Mouse (Mus musculus): ENCODE measurements around the gene Capn3. TPM values are rescaled to one million over a fixed set of nuclear protein-coding genes. Genes with fewer than 3 reads are reported as not detected.

Gene Capn3
- total RNA-seq (2015) (0.95 and 2.2 TPM in 2 replicates), total RNA-seq (2017) (0.68 and 1.2 TPM in 2 replicates)

DNA sequence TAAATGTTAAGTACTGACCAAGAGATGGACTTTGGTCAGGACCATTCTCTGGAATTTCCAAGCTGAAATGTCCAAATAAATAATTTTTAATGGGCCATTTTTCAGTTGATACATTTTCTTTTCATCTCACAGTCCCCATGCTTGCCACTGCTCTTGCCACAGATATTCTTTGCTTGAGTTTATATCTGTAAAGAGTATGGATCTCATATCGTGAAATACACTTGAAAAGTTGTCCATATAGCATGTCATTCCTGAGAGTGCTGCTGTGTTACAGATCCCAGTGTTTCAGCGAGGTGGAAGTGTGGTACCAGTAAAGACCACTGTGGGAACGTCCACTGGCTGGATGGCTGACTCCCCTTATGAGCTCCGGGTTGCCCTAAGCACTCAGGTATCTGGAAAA lies at the start of gene Capn3:
TSS of gene Capn3 (plus strand) at position 301 of the 400 bp plus-strand sequence.
- ATAC-seq (replicated peaks; ENCODE audit: poor library complexity), result no peak

- ATAC-seq (replicated peaks; ENCODE audit: poor library complexity), result peak; percentile 71
These were observed 44.7 kb upstream of the Capn3 start for GRCm38 (mm10) chr2:120411096-120411628.

GRCm38 (mm10) chr2:120414113-120414512 lies 41.7 kb upstream of the Capn3 start:
- ATAC-seq (replicated peaks; ENCODE audit: poor library complexity), result no peak

- ATAC-seq (replicated peaks; ENCODE audit: poor library complexity), result no peak
These were observed 40.9 kb upstream of the Capn3 start for GRCm38 (mm10) chr2:120414738-120415414.

DNA sequence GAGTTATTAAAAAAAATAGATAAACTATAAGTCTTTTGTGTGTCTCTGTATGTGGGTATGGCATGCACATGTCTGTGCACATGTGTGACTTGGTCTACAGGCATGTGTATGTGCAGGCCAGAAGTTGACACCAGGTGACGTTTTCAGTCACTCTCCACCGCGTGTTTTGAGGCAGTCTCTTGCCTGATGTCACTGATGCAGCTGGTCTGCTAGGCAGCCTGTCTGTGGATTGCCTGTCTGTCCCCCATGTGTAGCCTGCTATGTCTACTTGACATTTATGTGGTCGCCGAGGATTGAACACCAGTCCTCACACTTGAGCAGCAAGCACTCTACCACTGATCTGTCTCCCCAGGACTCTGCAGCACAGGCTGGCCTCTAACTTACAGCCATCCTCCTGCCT lies 31.4 kb upstream of the Capn3 start:
- no peak for ATAC-seq (replicated peaks; ENCODE audit: poor library complexity)

DNA sequence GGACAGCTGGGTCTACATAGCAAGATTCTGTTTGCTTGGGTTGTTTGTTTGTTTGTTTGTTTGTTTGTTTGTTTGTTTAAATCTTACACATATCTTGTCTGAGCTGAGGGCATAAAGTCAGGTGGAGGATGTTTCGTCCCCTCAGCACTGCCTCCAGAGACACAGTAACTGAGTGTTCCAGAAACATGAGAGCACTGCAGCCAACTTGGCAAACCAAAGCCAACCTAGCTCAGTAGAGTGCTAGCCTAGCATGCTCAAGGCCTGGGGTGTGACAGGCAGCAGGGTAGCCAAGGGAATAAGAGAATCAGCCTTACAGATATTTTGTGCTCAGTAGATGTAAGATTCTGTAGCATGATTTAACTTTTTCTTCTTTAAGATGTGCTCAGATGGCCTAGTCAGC lies 11.3 kb upstream of the Capn3 start:
- ATAC-seq (replicated peaks; ENCODE audit: poor library complexity), result no peak

DNA sequence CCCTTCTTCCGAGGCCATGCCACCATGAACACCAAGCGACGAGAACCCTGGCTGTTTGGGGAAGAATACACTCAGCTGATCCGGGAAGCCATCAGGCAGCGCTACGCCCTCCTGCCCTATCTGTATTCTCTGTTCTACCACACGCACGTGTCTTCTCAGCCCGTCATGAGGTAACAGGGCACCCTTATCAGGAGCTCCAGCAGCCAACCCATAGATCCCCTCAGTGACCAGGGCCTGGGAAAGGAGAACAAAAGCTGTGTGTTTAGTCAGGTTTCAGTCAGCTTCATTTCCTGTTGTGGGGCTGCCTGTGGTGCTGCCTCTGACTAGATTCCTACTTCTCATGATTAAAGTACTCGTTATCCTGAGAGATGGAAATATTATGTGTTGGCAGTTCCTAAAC lies 9.4 kb upstream of the Capn3 start:
- peak; percentile 96 for ATAC-seq (replicated peaks; ENCODE audit: poor library complexity)

DNA sequence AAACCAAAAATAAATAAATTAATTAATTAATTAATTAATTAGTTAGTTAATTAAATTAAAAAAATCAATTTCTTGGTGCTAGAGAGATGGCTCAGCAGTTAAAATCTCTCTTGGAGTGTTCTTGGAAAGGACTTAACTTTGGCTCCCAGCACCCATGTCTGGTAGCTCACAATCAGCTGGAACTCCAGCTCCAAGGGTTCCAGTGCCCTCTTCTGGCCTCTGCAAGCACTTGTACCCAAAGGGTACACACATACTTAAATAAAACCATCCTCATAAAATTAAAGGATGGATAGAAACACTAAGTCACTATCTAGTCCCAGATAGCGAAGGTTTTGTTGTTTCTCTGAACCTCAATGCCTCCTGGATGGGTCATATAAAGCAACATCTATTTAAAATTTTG lies 8.5 kb upstream of the Capn3 start:
- no peak for ATAC-seq (replicated peaks; ENCODE audit: poor library complexity)

DNA sequence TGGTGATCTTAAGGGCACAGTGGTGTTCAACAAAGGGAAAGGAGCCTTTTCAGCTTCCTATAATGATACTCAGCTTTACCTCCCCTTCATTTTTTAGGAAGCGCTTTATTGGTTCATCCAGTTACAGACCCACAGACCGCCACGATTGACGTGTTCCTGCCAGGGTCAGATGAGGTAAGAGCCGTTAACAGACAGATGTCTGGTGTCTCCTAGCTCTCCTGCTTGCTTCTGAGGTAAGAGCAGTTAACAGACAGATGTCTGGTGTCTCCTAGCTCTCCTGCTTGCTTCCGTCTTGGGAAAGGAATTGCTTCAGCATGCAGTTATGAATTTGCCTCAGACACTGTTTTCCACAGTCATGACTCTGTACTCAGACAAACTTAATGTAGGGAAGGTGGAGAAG lies 5.1 kb upstream of the Capn3 start:
- peak; percentile 72 for ATAC-seq (replicated peaks; ENCODE audit: poor library complexity)

GRCm38 (mm10) chr2:120452600-120452999 lies 3.2 kb upstream of the Capn3 start:
- ATAC-seq (replicated peaks; ENCODE audit: poor library complexity), result no peak

- ATAC-seq (replicated peaks; ENCODE audit: poor library complexity), result 0 out of 2 replicates have a peak, but pooled peaks have one; percentile 17
These were observed 832 bp upstream of the Capn3 start for GRCm38 (mm10) chr2:120454987-120455386.

GRCm38 (mm10) chr2:120460216-120460615 lies 4.4 kb downstream of the Capn3 start:
- no peak for ATAC-seq (replicated peaks; ENCODE audit: poor library complexity)

- ATAC-seq (replicated peaks; ENCODE audit: poor library complexity), result no peak
These were observed 7.5 kb downstream of the Capn3 start for GRCm38 (mm10) chr2:120463328-120463727.

DNA sequence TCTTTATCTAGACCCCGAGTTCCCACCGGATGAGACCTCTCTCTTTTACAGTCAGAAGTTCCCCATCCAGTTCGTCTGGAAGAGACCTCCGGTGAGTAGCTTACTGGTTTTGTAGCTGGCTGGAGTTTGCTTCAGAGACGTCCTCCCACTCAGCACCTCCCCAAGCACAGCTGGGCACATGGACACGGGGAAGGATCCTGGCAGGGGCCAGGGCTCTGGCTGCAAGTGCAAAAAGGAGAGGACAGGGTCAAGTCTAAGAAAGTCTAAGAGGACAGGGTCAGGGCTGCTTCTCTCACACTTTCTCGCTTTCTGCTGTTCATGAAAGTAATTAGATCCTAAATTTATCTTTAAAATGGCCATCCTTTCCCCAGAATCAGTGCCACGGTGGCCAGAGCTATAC lies 8.3 kb downstream of the Capn3 start:
- no peak for ATAC-seq (replicated peaks; ENCODE audit: poor library complexity)

DNA sequence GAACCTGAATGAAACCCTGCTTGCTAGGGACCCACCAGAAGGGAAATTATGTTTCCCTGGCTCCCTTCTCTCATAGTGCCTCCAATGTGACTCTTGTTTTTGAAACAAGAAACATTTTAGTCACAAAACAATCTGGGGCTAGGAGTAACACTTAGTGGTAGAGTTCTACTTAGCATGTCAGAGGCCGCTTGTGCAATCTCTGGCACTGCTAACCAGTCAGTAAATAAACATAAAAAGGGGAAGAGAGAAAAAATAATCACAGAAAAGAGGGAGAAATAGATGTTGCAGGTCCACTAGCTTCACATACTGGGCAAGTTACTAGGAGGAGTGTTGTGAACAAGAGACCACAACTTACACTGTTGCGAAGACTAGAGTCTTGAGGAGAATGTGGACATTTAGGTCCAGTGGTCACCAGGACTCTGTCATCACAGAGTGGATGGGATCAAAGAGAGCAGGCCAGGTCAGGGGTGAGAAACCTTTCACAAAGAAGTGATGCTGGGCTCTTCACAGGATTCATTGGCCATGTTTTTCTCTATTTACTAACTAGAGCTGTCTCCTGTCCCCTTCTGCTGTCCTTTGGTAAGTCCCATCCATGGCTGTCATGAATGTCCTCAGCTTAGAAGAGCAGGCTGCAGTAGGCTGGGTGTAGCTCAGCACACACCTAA lies 9.0 kb downstream of the Capn3 start:
- peak; percentile 38 for ATAC-seq (replicated peaks; ENCODE audit: poor library complexity)

DNA sequence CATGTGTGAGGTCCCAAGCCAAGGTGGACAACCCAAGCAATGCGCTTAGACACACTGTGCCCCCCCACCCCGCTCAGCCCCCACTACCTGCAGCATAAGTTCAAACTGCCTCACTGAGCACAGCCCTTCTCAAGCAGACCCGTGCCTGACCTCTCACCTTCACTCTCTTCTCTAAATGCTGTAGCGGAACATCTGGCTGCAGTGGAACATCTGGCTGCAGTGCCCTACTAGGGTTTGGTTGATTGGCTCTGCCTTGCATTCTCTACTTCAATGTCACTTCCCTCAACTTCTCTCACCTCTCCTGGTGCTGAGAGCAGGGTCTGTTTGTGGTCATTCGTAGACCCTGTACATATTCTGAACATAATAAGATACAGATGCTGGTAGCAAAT lies 9.6 kb downstream of the Capn3 start:
- ATAC-seq (replicated peaks; ENCODE audit: poor library complexity), result no peak

GRCm38 (mm10) chr2:120468011-120468410 lies 12.2 kb downstream of the Capn3 start:
- no peak for ATAC-seq (replicated peaks; ENCODE audit: poor library complexity)

DNA sequence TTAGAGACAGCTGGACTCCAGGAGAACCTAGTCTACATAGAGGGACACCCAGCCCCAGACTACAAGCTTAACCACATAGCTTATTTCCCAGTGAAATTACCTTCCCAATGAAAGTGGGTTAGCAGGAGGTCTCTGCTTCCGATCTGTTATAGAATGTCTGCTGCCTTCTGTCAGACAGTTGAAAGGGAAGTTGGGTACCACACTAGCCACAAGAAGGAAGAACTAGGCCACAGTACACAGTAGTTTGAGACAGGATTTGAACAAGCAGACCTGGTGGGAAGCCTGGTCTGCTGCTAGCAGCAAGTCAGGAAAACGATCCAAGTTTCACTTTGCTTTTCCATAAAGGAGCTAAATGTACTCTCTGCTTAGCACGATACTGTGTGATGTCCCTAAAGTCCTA lies 13.4 kb downstream of the Capn3 start:
- peak; percentile 78 for ATAC-seq (replicated peaks; ENCODE audit: poor library complexity)

DNA sequence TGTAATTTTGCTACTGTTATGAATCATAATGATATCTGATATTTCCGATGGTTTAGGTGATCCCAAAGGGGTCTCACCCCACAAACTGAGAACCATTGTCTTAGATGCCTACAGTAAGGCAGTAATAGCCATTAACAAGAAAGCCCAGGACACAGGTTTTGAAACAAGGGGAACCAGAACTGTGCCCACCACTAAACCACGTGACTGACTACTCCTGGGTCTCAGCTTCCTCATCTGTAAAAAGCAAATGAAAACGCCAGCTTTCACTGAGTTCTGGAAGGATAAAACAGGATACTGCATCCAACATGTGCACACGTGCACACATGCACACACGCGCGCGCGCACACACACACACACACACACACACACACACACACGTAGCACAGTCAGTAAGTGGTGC lies 13.9 kb downstream of the Capn3 start:
- ATAC-seq (replicated peaks; ENCODE audit: poor library complexity), result peak; percentile 60

GRCm38 (mm10) chr2:120470856-120471255 lies 15.0 kb downstream of the Capn3 start:
- no peak for ATAC-seq (replicated peaks; ENCODE audit: poor library complexity)

DNA sequence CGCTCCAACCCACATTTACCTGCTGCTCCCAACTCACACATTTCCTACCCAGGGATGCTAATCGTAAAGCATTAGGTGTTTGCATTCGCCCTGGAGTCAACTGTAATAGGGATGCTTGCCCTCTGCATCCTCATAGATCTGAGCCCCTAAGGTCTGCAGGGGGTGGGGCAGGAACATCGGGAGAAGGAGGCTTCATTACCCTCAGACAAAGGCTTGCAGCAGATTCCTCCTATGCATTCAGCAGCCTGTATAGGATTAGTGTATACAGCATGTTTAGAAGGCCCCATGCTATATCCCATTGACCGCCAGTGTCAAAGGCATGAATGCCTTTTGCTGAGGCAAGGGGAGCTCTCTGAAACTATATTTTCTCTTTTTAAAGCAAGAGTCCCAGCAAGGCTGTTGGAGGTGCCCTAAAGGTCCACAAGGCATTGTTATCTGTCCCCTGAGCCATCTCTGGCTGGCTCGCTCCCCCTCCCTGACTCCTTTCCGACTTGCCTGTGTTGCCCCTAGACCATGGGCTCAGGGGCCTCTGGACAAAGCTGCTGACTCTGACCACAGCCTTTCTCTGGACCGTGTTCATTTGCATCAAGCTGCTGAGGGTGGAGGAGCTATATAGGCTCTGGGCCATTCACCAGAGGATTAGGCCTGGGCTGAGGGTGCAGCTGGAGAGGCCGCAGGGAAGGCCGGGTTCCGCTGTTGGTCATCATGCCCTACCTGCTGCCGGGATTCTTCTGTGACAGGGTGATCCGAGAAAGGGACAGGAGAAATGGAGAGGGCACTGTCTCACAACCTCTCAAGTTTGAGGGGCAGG lies 20.7 kb downstream of the Capn3 start:
- ATAC-seq (replicated peaks; ENCODE audit: poor library complexity), result no peak

DNA sequence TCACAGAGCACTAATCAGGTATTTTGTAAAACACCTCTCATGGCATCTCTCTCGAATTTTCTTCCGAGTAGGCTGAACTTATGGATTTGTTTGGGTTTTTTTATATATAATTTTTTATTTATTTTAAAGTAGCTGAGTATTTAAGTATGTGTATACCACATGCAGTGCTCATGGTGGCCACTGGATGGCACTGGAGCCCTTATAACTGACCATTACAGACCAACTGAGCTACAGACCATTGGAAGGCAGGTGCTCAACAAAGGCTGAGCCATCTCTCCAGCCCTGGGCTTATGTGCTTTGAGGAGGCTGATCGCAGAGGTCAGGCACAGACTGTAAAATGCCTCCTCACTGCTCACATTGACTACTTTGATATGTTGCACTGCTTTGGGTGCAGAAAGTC lies 22.8 kb downstream of the Capn3 start:
- peak; percentile 95 for ATAC-seq (replicated peaks; ENCODE audit: poor library complexity)

Measured in megakaryocyte progenitor cell, adult 5-6 weeks (primary cell).